Mouse (Mus musculus) NIH3T3 (cell line): ENCODE data around the gene Phf21a.

Experiments
- DNase-seq: peaks from one replicate; pipeline ENCODE4 v3.0.0-alpha.2; 2012; ENCODE audit warnings: low read depth

Phf21a gene

GRCm38 (mm10) chr2:92231706-92232105 is 138.8 kb downstream of the Phf21a start:
- peak; percentile 63 for DNase-seq

- DNase-seq: no peak
These were observed 141.9 kb downstream of the Phf21a start for GRCm38 (mm10) chr2:92234768-92235332.

GRCm38 (mm10) chr2:92240299-92240698 is 147.4 kb downstream of the Phf21a start:
- DNase-seq: peak; percentile 27

GRCm38 (mm10) chr2:92240816-92241215 is 147.9 kb downstream of the Phf21a start:
- DNase-seq: no peak

GRCm38 (mm10) chr2:92241317-92241716 is 148.4 kb downstream of the Phf21a start:
- peak; percentile 34 for DNase-seq

GRCm38 (mm10) chr2:92246112-92246511 is 153.2 kb downstream of the Phf21a start:
- DNase-seq: no peak

GRCm38 (mm10) chr2:92247711-92248110 is 154.8 kb downstream of the Phf21a start:
- DNase-seq: no peak

GRCm38 (mm10) chr2:92250472-92250871 is 157.6 kb downstream of the Phf21a start:
- no peak for DNase-seq

GRCm38 (mm10) chr2:92253777-92254176 is 160.9 kb downstream of the Phf21a start:
- no peak for DNase-seq

- no peak for DNase-seq
These were observed 163.2 kb downstream of the Phf21a start for GRCm38 (mm10) chr2:92256141-92256540.

GRCm38 (mm10) chr2:92257372-92257956 is 164.5 kb downstream of the Phf21a start:
- DNase-seq: peak; percentile 68

GRCm38 (mm10) chr2:92259924-92260323 is 167.0 kb downstream of the Phf21a start:
- no peak for DNase-seq

- peak; percentile 64 for DNase-seq
These were observed 173.2 kb downstream of the Phf21a start for GRCm38 (mm10) chr2:92266100-92266617.

- no peak for DNase-seq
These were observed 176.3 kb downstream of the Phf21a start for GRCm38 (mm10) chr2:92269227-92269626.

GRCm38 (mm10) chr2:92272510-92272909 is 179.6 kb downstream of the Phf21a start:
- DNase-seq: no peak

- DNase-seq: peak; percentile 8
These were observed 180.3 kb downstream of the Phf21a start for GRCm38 (mm10) chr2:92273101-92273801.

GRCm38 (mm10) chr2:92273802-92274183 is 180.9 kb downstream of the Phf21a start:
- no peak for DNase-seq

GRCm38 (mm10) chr2:92277787-92278186 is 184.9 kb downstream of the Phf21a start:
- DNase-seq: no peak

GRCm38 (mm10) chr2:92278663-92279062 is 185.7 kb downstream of the Phf21a start:
- DNase-seq: no peak

- DNase-seq: no peak
These were observed 186.5 kb downstream of the Phf21a start for GRCm38 (mm10) chr2:92279398-92279797.

- no peak for DNase-seq
These were observed 192.7 kb downstream of the Phf21a start for GRCm38 (mm10) chr2:92285597-92285996.

- no peak for DNase-seq
These were observed 196.4 kb downstream of the Phf21a start for GRCm38 (mm10) chr2:92289335-92289734.

- no peak for DNase-seq
These were observed 198.6 kb downstream of the Phf21a start for GRCm38 (mm10) chr2:92291526-92291925.
